Mouse (Mus musculus) ovary, adult 2 months (tissue): ENCODE data around the gene Pth. TPM values are rescaled to one million over a fixed set of nuclear protein-coding genes. Genes with fewer than 3 reads are reported as not detected.

ENCODE experiments used
- polyA plus RNA-seq: library from polyadenylated mRNA; depleted of rRNA; stranded (reverse); fragments of >200 nt; gene quantifications from 2 replicates; pipeline ENCODE4 v1.2.3, GENCODE M21; 2012; rRNA removed

The Pth gene
- not detected in 2 replicates for polyA plus RNA-seq

DNA sequence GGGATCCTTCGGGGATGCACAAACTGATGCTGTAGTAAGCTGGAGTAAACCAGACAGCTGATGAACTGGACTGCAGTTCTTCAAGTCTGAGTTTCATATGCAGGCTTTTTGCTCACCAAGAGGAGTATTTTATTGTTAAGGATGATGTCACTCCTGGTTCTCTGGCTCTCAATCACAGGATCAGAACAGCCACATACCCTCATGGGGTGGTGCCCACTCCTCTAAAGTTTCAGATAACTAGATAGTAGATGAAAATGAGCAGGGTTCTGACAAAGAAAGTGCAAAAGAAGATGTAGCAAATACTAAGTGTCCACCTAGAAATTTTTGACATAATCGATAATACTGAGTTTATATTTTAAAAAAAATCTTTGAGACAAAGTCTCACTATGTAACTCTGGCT, at the start of gene Pth:
TSS of gene Pth (minus strand) at position 101 of the 400 bp plus-strand sequence.

DNA sequence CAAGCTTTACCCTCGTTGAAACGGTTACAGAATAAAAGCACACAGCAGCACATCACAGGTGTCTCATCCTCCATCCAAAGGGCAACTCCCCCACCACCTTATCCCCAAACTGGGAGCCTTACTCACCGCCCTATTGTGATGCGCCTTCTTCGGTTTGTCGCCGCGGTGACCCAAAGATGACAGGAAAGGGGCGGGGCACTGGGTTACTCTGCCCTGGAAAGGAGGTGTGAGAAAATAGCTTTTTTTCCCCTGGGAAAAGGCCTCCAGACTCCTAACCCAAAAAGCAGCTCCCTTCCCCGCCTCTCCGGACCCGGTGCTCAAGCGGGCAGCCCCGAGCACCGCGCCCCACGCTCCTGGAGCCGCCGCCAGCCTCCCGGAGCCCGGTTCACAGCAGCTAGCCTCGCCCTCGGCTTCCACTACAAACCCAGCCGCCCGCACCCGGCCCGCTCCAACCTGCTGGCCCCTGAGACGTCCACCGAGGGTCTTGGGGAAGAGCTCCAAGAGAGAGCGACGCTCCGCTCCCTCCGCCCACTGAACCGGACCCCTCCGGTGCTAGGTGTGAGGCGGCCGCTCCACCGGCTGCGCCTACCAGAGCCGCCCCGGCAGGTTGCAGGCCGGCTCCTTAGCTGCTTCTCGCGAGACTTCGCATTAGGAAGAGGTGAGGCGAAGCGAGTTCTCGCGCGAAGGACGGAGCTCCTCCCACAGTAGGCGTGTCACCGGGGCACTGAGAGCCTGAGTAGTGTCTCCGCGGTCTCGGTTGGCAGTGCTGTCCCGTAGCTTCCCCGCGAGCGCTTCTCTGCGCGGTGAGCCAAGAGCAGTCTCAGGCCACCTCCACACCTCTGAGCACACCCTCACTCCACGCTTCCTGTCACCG, 19.4 kb downstream of the Pth start, which contains the start of gene Btbd10:
TSS of gene Btbd10 (minus strand) at position 647 of the 874 bp plus-strand sequence.

Other genes starting within 250 kb of the Pth start
- 4.8 and 6.4 TPM in 2 replicates for gene Arntl, start 181.1 kb downstream of the Pth start, polyA plus RNA-seq
- 11.8 and 15.7 TPM in 2 replicates for gene Btbd10, start 19.2 kb downstream of the Pth start, polyA plus RNA-seq
- gene Far1, start 125.3 kb upstream of the Pth start, polyA plus RNA-seq, result 13.1 and 13.4 TPM in 2 replicates